Mouse (Mus musculus): ENCODE data around the gene Notch2.

GRCm38 (mm10) chr3:97968191-97968590 lies 45.1 kb upstream of the Notch2 start:
- TF ChIP-seq CTCF (IDR thresholded peaks at IDR 0.05; ENCODE audit: borderline replicate concordance, control insufficient read depth, extremely low read depth, insufficient read depth, low read length, poor library complexity) = no peak
- no peak for TF ChIP-seq POLR2A (IDR thresholded peaks at IDR 0.05; ENCODE audit: control insufficient read depth, extremely low read depth, insufficient read depth, low read length, poor library complexity)

Data from thymus, adult 2 months (tissue).